Mouse (Mus musculus): ENCODE measurements at regions not wholly inside any gene's neighbourhood (a gene's known extent, or its start where the extent isn't known, plus 50 kb on each side); places are given as distances from the start of the nearest gene placed in this dataset.

DNA sequence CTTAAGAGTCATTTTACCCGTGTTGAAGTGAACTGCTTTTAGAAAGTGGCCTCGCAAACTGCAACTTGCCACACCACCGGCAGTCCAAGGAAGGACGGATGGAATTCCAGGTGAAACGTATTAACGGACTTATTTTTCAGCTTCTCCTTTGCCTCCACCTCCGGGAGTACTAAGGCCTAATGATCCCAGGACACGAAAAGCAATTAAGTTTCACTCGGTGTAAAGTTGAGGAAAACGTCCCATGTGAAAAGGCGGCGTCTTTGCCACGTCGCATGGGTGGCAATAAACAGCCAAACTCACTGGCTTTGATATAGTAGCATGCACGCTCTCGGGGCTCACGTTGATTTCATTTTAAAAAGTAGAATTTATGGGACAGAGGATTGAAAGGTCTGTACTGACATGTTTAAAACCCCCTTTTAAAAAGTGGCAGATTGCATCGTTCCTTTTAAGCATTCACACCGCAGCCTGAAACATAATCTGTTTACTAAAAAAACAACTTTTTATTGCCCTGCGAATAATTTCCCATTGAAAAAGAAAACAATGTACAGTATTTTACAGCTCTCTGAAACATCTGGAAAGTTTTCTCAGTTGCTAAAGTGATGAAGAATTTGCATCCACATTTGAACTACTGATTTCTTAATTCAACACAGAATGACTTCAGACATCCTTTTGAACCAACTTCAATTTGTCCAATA lies 385.4 kb upstream of the Npvf start:
- H3K9ac ChIP-seq (ENCODE audit: insufficient read depth, low read depth), result no peak overlapping the region
- dilution Hi-C loops (cut with MboI; ENCODE audit: extremely low pct_ligation_motif_present, extremely low pct_unique_long_range_greater_than_20kb, low sequenced_read_pairs), result no loop called here
- TF ChIP-seq NRF1 (IDR thresholded peaks at IDR 0.05; ENCODE audit: low read depth, low read length), result no peak
- TF ChIP-seq MXI1 (IDR thresholded peaks at IDR 0.05; ENCODE audit: low read depth, low read length), result no peak
- no peak for TF ChIP-seq GABPA (IDR thresholded peaks at IDR 0.05; ENCODE audit: insufficient replicate concordance, low read depth, low read length)
- no peak for TF ChIP-seq ELF1 (IDR thresholded peaks at IDR 0.05; ENCODE audit: low read depth, low read length)
- TF ChIP-seq SMC3 (IDR thresholded peaks at IDR 0.05; ENCODE audit: low read depth, low read length), result no peak
- TF ChIP-seq UBTF (IDR thresholded peaks at IDR 0.05; ENCODE audit: low read depth, low read length), result no peak
- TF ChIP-seq ZMIZ1 (IDR thresholded peaks at IDR 0.05; ENCODE audit: low read depth, low read length), result no peak
- no peak for TF ChIP-seq PAX5 (IDR thresholded peaks at IDR 0.05; ENCODE audit: low read length)
- no peak for TF ChIP-seq MAFK (IDR thresholded peaks at IDR 0.05; ENCODE audit: insufficient replicate concordance, low read length)
- no peak for TF ChIP-seq NELFE (IDR thresholded peaks at IDR 0.05; ENCODE audit: low read depth, low read length)
- no peak for TF ChIP-seq CHD1 (IDR thresholded peaks at IDR 0.05; ENCODE audit: low read depth, low read length)
- TF ChIP-seq USF2 (conservative IDR thresholded peaks at IDR 0.05; ENCODE audit: low read depth, low read length), result no peak
- TF ChIP-seq MYC (IDR thresholded peaks at IDR 0.05; ENCODE audit: low read depth, low read length), result no peak
- no peak for TF ChIP-seq USF1 (IDR thresholded peaks at IDR 0.05; ENCODE audit: low read depth, low read length)
- no peak for TF ChIP-seq ETS1 (conservative IDR thresholded peaks at IDR 0.05; ENCODE audit: low read depth, low read length)
- no peak for TF ChIP-seq TCF12 (IDR thresholded peaks at IDR 0.05; ENCODE audit: low read depth, low read length)
- no peak for TF ChIP-seq EP300 (IDR thresholded peaks at IDR 0.05; ENCODE audit: low read length)
- TF ChIP-seq MAZ (IDR thresholded peaks at IDR 0.05; ENCODE audit: low read depth, low read length), result no peak
- TF ChIP-seq HCFC1 (IDR thresholded peaks at IDR 0.05; ENCODE audit: low read depth, low read length), result no peak
- TF ChIP-seq CTCF (conservative IDR thresholded peaks at IDR 0.05 in 1 of 2, IDR thresholded peaks at IDR 0.05 in 1 of 2; ENCODE audit: low read depth in 2 of 2, low read length in 2 of 2), result no peak
- no peak overlapping the region for H3K4me3 ChIP-seq (replicated peaks in 1 of 3; ENCODE audit: low read depth in 2 of 3, low read length in 2 of 3, poor library complexity in 1 of 3)
- no peaks in the 10 kb centered on the region for H3K27me3 ChIP-seq (replicated peaks)
- no peaks in the 10 kb centered on the region for H3K4me1 ChIP-seq (ENCODE audit: control insufficient read depth in 1 of 2, insufficient read depth in 2 of 2)
- no peaks in the 10 kb centered on the region for H3K9me3 ChIP-seq (replicated peaks; ENCODE audit: low read length)
- no peak for DNase-seq (ENCODE audit: extremely low read depth)
- no peaks in the 10 kb centered on the region for H3K79me2 ChIP-seq (replicated peaks; ENCODE audit: control insufficient read depth, extremely low read depth, insufficient read depth, poor library complexity, severe bottlenecking)
- no peaks in the 10 kb centered on the region for H3K36me3 ChIP-seq (replicated peaks in 1 of 2; ENCODE audit: control insufficient read depth in 1 of 2, insufficient read depth in 1 of 2, low read length in 1 of 2)
- no peak overlapping the region for H3K4me2 ChIP-seq (ENCODE audit: insufficient read depth, low read depth, poor library complexity, severe bottlenecking)
- H3K27ac ChIP-seq (ENCODE audit: insufficient read depth, low read depth), result no peak overlapping the region
- in situ Hi-C loops (cut with MboI; ENCODE audit: low pct_ligation_motif_present, low pct_unique_long_range_greater_than_20kb, low sequenced_read_pairs), result no loop called here

DNA sequence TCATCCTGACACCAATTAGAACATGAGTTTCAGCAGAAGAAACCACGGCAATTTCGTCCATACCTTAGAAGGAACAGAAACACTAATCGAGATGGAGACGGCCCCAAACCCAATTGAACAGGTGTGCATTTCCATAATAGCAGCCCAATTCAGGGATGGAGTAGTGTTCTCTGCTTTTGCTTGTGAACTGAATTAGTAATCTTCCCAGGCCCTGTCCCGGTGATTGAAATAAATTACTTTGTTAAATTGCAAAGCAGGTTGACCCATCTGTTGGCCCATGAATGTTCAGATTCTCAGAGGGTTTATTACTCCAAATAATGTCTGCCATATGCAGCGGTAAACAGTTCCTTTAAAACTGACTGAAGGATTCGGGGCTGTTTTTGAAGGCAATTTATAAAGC lies 388.5 kb upstream of the Nfe2l3 start:
- no peaks in the 10 kb centered on the region for H3K27me3 ChIP-seq (replicated peaks)
- H3K79me2 ChIP-seq (replicated peaks; ENCODE audit: control insufficient read depth, extremely low read depth, insufficient read depth, poor library complexity, severe bottlenecking), result no peaks in the 10 kb centered on the region
- H3K27ac ChIP-seq (ENCODE audit: insufficient read depth, low read depth), result no peak overlapping the region
- no peak overlapping the region for H3K4me3 ChIP-seq (replicated peaks in 1 of 3; ENCODE audit: low read depth in 2 of 3, low read length in 2 of 3, poor library complexity in 1 of 3)
- H3K36me3 ChIP-seq (replicated peaks in 1 of 2; ENCODE audit: control insufficient read depth in 1 of 2, insufficient read depth in 1 of 2, low read length in 1 of 2), result no peaks in the 10 kb centered on the region
- H3K4me2 ChIP-seq (ENCODE audit: insufficient read depth, low read depth, poor library complexity, severe bottlenecking), result no peak overlapping the region
- H3K4me1 ChIP-seq (ENCODE audit: control insufficient read depth in 1 of 2, insufficient read depth in 2 of 2), result no peaks in the 10 kb centered on the region
- dilution Hi-C loops (cut with MboI; ENCODE audit: extremely low pct_ligation_motif_present, extremely low pct_unique_long_range_greater_than_20kb, low sequenced_read_pairs), result no loop called here
- TF ChIP-seq GABPA (IDR thresholded peaks at IDR 0.05; ENCODE audit: insufficient replicate concordance, low read depth, low read length), result no peak
- TF ChIP-seq RAD21 (IDR thresholded peaks at IDR 0.05; ENCODE audit: low read depth, low read length), result no peak
- in situ Hi-C loops (cut with MboI; ENCODE audit: low pct_ligation_motif_present, low pct_unique_long_range_greater_than_20kb, low sequenced_read_pairs), result no loop called here
- H3K9ac ChIP-seq (ENCODE audit: insufficient read depth, low read depth), result no peak overlapping the region
- no peak for DNase-seq (ENCODE audit: extremely low read depth)
- no peaks in the 10 kb centered on the region for H3K9me3 ChIP-seq (replicated peaks; ENCODE audit: low read length)
